Mouse (Mus musculus): ENCODE data around the gene 2300002M23Rik. TPM values are rescaled to one million over a fixed set of nuclear protein-coding genes. Genes with fewer than 3 reads are reported as not detected.

The 2300002M23Rik gene
- polyA plus RNA-seq (2012; rRNA removed) = not detected in 2 replicates

DNA sequence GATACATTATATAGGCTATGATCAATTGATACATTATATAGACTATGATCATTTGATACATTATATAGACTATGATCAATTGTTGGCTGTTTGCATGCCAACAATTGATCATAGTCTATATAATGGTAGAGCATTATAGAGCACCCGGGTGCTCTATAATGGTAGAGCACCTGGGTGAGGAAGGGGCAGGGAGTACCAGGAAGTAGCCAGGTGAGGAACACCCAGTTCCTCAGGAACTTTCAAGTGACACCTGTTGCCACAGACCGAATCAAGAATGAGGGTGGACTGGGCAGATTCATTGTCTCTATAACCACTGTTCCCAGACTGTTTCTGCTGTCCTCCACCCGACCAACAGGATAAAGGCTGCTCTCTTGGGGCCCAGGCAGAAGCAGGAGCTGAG is at the start of gene 2300002M23Rik:
2300002M23Rik (plus strand) TSS at position 301 of the 400 bp plus-strand sequence.

DNA sequence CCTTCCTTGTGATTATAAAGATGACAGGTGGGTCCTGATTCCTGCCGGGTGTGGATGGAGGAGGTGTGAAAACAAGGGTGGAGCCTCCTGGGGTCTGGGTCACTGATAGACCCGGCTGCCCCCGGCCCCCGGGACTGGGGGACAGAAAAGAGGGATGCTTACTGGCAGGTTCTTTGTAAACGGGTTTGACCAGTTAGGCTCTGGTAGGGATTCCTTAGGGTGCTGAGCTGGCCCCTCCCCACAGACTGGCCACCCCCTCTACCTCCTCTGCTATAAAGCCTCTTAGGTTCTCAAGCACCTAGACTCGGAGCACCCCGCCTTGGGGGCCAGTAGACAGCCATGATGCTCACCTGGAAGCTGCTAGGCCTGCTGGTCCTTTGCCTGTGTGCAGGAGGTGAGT is 34.3 kb upstream of the 2300002M23Rik start, which contains the start of gene Psors1c2:
Psors1c2 (plus strand) TSS at position 301 of the 400 bp plus-strand sequence.

DNA sequence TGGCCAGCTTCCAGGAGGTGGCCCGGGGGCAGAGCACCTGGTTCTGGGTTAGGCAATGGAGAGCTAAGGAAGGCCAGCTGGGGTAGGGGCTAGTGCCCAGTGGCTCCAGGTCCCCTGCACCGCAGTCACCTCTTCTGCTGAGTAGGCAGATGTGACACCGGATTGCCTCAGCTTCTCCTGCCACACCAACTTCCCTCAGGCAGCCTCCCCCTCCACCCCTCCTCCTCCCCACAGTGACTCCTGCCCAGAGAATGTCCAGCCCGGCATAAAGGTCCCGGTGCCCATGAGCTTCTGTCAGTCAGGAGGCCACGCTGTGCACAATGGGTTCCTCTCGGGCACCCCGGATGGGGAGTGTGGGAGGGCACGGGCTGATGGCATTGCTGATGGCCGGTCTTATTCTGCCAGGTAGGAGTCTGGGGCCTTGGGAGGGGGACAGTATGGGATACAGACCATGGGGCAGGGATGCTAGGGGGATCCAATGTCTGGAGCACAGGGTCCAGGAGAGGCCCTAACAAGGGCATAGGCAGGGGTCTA is 15.3 kb upstream of the 2300002M23Rik start, which contains the start of gene Cdsn:
Cdsn (plus strand) TSS at position 248 of the 534 bp plus-strand sequence.

DNA sequence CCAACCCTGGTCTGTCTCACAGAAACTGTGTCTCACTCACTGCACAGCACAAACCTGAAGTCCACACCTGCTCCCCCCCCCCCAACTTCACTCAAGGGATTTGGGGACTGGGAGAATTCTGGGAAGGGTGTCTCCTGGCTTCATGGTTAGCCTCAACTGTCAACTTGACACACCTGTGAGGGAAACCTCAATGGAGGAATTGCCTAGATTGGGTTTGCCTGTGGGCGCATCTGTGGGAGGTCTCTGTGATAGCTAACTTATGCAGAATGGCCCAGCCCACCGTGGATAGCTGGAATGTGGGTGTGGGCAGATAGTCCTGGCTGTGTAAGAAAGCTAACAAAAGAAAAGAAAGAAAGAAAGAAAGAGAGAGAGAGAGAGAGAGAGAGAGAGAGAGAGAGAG is 34.0 kb downstream of the 2300002M23Rik start, which contains the start of gene Sfta2:
Sfta2 (plus strand) TSS at position 301 of the 400 bp plus-strand sequence.

Other genes with a start within 250 kb of the 2300002M23Rik start
- 0.04 and 0.06 TPM in 2 replicates for gene H2-Q1, start 247.0 kb upstream of the 2300002M23Rik start, polyA plus RNA-seq (2012; rRNA removed)
- gene H2-Q2, start 225.2 kb upstream of the 2300002M23Rik start, polyA plus RNA-seq (2012; rRNA removed) = 0.43 and 1.0 TPM in 2 replicates
- 9.9 and 11.3 TPM in 2 replicates for gene H2-Q4, start 187.8 kb upstream of the 2300002M23Rik start, polyA plus RNA-seq (2012; rRNA removed)
- gene H2-Q6, start 142.6 kb upstream of the 2300002M23Rik start, polyA plus RNA-seq (2012; rRNA removed) = 1.5 and 2.1 TPM in 2 replicates
- gene H2-Q7, start 128.3 kb upstream of the 2300002M23Rik start, polyA plus RNA-seq (2012; rRNA removed) = 15.0 and 17.0 TPM in 2 replicates
- gene H2-Q10, start 97.4 kb upstream of the 2300002M23Rik start, polyA plus RNA-seq (2012; rRNA removed) = 2.2 and 4.0 TPM in 2 replicates
- gene Pou5f1, start 61.4 kb upstream of the 2300002M23Rik start, polyA plus RNA-seq (2012; rRNA removed) = 0.24 and 0.57 TPM in 2 replicates
- gene Tcf19, start 50.6 kb upstream of the 2300002M23Rik start, polyA plus RNA-seq (2012; rRNA removed) = 31.4 and 45.2 TPM in 2 replicates
- gene Cchcr1, start 50.4 kb upstream of the 2300002M23Rik start, polyA plus RNA-seq (2012; rRNA removed) = 36.9 and 61.2 TPM in 2 replicates
- 1.4 and 1.9 TPM in 2 replicates for gene Psors1c2, start 34.2 kb upstream of the 2300002M23Rik start, polyA plus RNA-seq (2012; rRNA removed)
- gene Cdsn, start 15.3 kb upstream of the 2300002M23Rik start, polyA plus RNA-seq (2012; rRNA removed) = 0.04 TPM in 2 replicates
- gene Sfta2, start 34.1 kb downstream of the 2300002M23Rik start, polyA plus RNA-seq (2012; rRNA removed) = not detected in 2 replicates
- gene Gm9573, start 59.2 kb downstream of the 2300002M23Rik start, polyA plus RNA-seq (2012; rRNA removed) = not detected in 2 replicates
- gene Mucl3, start 76.2 kb downstream of the 2300002M23Rik start, polyA plus RNA-seq (2012; rRNA removed) = 0.08 and 0.16 TPM in 2 replicates
- gene Vars2, start 100.1 kb downstream of the 2300002M23Rik start, polyA plus RNA-seq (2012; rRNA removed) = 31.5 and 40.9 TPM in 2 replicates
- 40.9 and 46.6 TPM in 2 replicates for gene Gtf2h4, start 106.3 kb downstream of the 2300002M23Rik start, polyA plus RNA-seq (2012; rRNA removed)
- gene Ddr1, start 137.2 kb downstream of the 2300002M23Rik start, polyA plus RNA-seq (2012; rRNA removed) = 85.4 and 116 TPM in 2 replicates

All from central nervous system, embryonic 11.5 days (tissue).